Mouse (Mus musculus): ENCODE results near the gene S100a4. TPM values are rescaled to one million over a fixed set of nuclear protein-coding genes. Genes with fewer than 3 reads are reported as not detected.

The S100a4 gene
- total and polyA plus RNA-seq, 3 experiments, result 9.9 to 20.4 (median 11.4) TPM

- no peaks in the 10 kb centered on the region for H3K79me2 ChIP-seq (replicated peaks; ENCODE audit: control insufficient read depth, insufficient read depth, low read length)
- no peaks in the 10 kb centered on the region for H3K36me3 ChIP-seq (ENCODE audit: control insufficient read depth, insufficient read depth, low read length)
- WGBS, result 60% methylated on average over 7 of the region's 7 CpGs
- H3K27me3 ChIP-seq (ENCODE audit: control insufficient read depth, insufficient read depth, low read length), result no peaks in the 10 kb centered on the region
- DNase-seq, result no peak
- intact Hi-C loops (cut with DNase I), result no loop called here
- H3K27ac ChIP-seq, result no peak overlapping the region
- peaks cover 6% of the 10 kb centered on the region for H3K4me1 ChIP-seq (ENCODE audit: control insufficient read depth, insufficient read depth, low read length)
- TF ChIP-seq CTCF (IDR thresholded peaks at IDR 0.05) (no peak), POLR2A (IDR thresholded peaks at IDR 0.05; ENCODE audit: insufficient read depth, low read depth, low read length) (no peak), EP300 (IDR thresholded peaks at IDR 0.05; ENCODE audit: insufficient read depth, low read depth, low read length) (no peak)
- no peak overlapping the region for H3K4me3 ChIP-seq
- no peak overlapping the region for H3K9ac ChIP-seq (ENCODE audit: low read depth, low read length)
Measured at GRCm38 (mm10) chr3:90579433-90579832, 24.1 kb upstream of the S100a4 start.

DNA sequence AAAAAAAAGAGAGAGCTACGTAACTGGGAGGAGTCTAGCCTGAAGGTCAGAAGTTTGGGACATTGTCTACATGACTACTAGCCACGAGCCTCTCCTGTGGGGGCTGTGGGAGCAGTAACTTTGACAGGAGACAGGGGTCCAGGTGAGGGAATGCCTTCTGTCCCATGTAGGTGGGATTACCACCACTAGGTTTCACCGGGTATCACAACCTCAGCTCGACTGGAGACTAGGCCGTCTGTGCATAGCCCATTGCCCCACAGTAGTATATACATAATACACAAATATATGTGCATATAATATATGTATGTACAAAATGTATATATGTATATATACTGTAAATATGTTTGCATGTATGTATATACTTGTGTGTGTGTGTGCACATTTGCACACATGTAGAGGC is 22.4 kb upstream of the S100a4 start:
- WGBS, result 95% methylated on average over 5 of the region's 5 CpGs
- Histone ChIP-seq H3K27ac (no peak overlapping the region), H3K79me2 (replicated peaks; ENCODE audit: control insufficient read depth, insufficient read depth, low read length) (no peaks in the 10 kb centered on the region)

DNA sequence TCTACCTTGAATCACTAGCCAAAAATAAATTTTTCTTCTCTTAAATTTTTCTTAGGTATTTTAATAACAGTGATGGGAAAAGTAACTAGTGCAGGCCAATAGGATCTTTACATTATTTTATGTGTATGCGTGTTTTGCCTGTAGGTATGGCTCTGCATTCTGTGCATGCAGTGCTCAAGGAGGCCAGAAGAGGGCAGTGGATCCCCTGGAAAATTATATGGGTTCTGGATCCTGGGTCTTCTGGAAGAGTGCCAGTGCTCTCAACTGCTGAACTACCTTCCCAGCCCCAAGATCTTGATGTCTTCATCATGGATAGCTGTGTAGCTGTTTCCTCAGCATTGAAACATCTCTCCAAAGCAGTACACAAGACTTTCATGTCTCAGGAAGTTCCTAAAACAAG is 21.4 kb upstream of the S100a4 start:
- Histone ChIP-seq H3K27me3 (ENCODE audit: control insufficient read depth, insufficient read depth, low read length) (no peaks in the 10 kb centered on the region), H3K36me3 (ENCODE audit: control insufficient read depth, insufficient read depth, low read length) (no peaks in the 10 kb centered on the region), H3K4me1 (ENCODE audit: control insufficient read depth, insufficient read depth, low read length) (peaks cover 6% of the 10 kb centered on the region; the same call in 1 of the 2 replicates), H3K4me3 (no peak overlapping the region), H3K79me2 (replicated peaks; ENCODE audit: control insufficient read depth, insufficient read depth, low read length) (no peaks in the 10 kb centered on the region), H3K9ac (ENCODE audit: low read depth, low read length) (no peak overlapping the region), H3K27ac (no peak overlapping the region)
- WGBS, result 100% methylated on average over 1 of the region's 1 CpGs
- DNase-seq, result no peak
- intact Hi-C loops (cut with DNase I), result loop anchor here (5.0 kb wide), 1 partner anchor 125 kb away; no protein-coding TSS in a partner anchor
- TF ChIP-seq POLR2A (IDR thresholded peaks at IDR 0.05; ENCODE audit: insufficient read depth, low read depth, low read length), result no peak
- peak; percentile 56 for TF ChIP-seq CTCF (IDR thresholded peaks at IDR 0.05)

More for the DNA sequence above, 22.4 kb upstream of the S100a4 start:
- no peaks in the 10 kb centered on the region for H3K27me3 ChIP-seq (ENCODE audit: control insufficient read depth, insufficient read depth, low read length)
- TF ChIP-seq EP300 (IDR thresholded peaks at IDR 0.05; ENCODE audit: insufficient read depth, low read depth, low read length) (no peak), CTCF (IDR thresholded peaks at IDR 0.05) (no peak), POLR2A (IDR thresholded peaks at IDR 0.05; ENCODE audit: insufficient read depth, low read depth, low read length) (no peak)
- DNase-seq, result no peak
- intact Hi-C loops (cut with DNase I), result loop anchor here (5.0 kb wide), 1 partner anchor 126 kb away; no protein-coding TSS in a partner anchor
- peaks cover 5% of the 10 kb centered on the region; the same call in 1 of the 2 replicates for H3K4me1 ChIP-seq (ENCODE audit: control insufficient read depth, insufficient read depth, low read length)
- H3K9ac ChIP-seq (ENCODE audit: low read depth, low read length), result no peak overlapping the region
- no peak overlapping the region for H3K4me3 ChIP-seq
- no peaks in the 10 kb centered on the region for H3K36me3 ChIP-seq (ENCODE audit: control insufficient read depth, insufficient read depth, low read length)

DNA sequence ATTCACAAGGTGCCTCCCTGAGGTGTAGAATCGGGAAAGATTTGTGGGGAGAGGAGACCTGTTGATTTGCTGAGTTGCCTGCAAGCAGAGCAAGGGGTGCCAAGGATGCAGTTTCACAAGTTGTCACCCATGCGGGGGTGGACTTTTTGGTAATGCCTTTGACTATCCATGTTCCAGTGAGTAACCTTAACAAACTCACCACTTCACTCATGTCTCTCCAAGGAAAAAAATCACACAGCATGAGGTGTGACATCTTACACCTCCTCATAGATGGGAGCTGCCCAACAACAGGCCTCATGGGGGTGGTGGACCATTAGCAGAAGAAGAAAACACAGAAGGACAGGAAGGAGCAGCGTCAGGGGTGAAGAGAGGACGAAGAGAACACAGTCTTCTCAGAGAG is 21.0 kb upstream of the S100a4 start:
- intact Hi-C loops (cut with DNase I), result loop anchor here (5.0 kb wide), 1 partner anchor 125 kb away; no protein-coding TSS in a partner anchor
- H3K27ac ChIP-seq, result no peak overlapping the region
- H3K36me3 ChIP-seq (ENCODE audit: control insufficient read depth, insufficient read depth, low read length), result no peaks in the 10 kb centered on the region
- H3K4me3 ChIP-seq, result no peak overlapping the region
- WGBS, result 93% methylated on average over 4 of the region's 4 CpGs
- H3K79me2 ChIP-seq (replicated peaks; ENCODE audit: control insufficient read depth, insufficient read depth, low read length), result no peaks in the 10 kb centered on the region
- no peaks in the 10 kb centered on the region for H3K27me3 ChIP-seq (ENCODE audit: control insufficient read depth, insufficient read depth, low read length)
- TF ChIP-seq CTCF (IDR thresholded peaks at IDR 0.05) (no peak), EP300 (IDR thresholded peaks at IDR 0.05; ENCODE audit: insufficient read depth, low read depth, low read length) (no peak)
- H3K9ac ChIP-seq (ENCODE audit: low read depth, low read length), result no peak overlapping the region
- DNase-seq, result no peak
- peaks cover 7% of the 10 kb centered on the region for H3K4me1 ChIP-seq (ENCODE audit: control insufficient read depth, insufficient read depth, low read length)

- Histone ChIP-seq H3K9ac (ENCODE audit: low read depth, low read length) (no peak overlapping the region), H3K27ac (peak overlapping the region; percentile 41), H3K36me3 (ENCODE audit: control insufficient read depth, insufficient read depth, low read length) (no peaks in the 10 kb centered on the region), H3K4me3 (no peak overlapping the region), H3K79me2 (replicated peaks; ENCODE audit: control insufficient read depth, insufficient read depth, low read length) (no peaks in the 10 kb centered on the region), H3K27me3 (ENCODE audit: control insufficient read depth, insufficient read depth, low read length) (no peaks in the 10 kb centered on the region), H3K4me1 (ENCODE audit: control insufficient read depth, insufficient read depth, low read length) (peaks cover 11% of the 10 kb centered on the region)
- intact Hi-C loops (cut with DNase I), result loop anchor here (2.0 to 5.0 kb wide), 2 partner anchors 57 to 123 kb away; partner anchors contain the start of gene S100a14
- 0 out of 2 replicates have a peak, but pooled peaks have one; percentile 45 for TF ChIP-seq EP300 (IDR thresholded peaks at IDR 0.05; ENCODE audit: insufficient read depth, low read depth, low read length)
- peak; percentile 29 for TF ChIP-seq CTCF (IDR thresholded peaks at IDR 0.05)
- no peak for TF ChIP-seq POLR2A (IDR thresholded peaks at IDR 0.05; ENCODE audit: insufficient read depth, low read depth, low read length)
- 25% methylated on average over 3 of the region's 3 CpGs for WGBS
- peak; percentile 60 for DNase-seq
Measured at GRCm38 (mm10) chr3:90583893-90584292, 19.7 kb upstream of the S100a4 start.

DNA sequence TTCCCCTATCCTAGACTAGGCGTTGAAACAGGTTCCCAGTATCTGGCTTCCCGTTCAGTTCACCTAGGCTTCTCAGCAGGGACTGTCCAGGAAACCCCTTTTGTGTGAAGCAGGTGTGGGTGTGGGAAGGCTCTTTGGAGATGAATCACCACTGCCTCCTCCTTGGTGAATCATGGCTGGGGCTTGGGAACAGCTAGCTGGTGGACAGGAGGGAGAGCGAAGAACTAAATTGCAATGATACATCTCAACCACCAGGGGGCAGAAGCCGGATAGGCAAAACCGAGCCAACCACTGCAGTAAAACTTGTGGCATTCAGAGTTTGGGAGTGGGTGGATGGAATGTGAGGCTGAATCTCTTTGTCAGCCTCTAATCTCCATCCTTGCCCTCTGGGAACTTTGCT is 18.0 kb upstream of the S100a4 start:
- H3K27ac ChIP-seq, result peak overlapping the region; percentile 81
- peaks cover 11% of the 10 kb centered on the region for H3K4me1 ChIP-seq (ENCODE audit: control insufficient read depth, insufficient read depth, low read length)
- TF ChIP-seq CTCF (IDR thresholded peaks at IDR 0.05) (peak; percentile 94), POLR2A (IDR thresholded peaks at IDR 0.05; ENCODE audit: insufficient read depth, low read depth, low read length) (no peak), EP300 (IDR thresholded peaks at IDR 0.05; ENCODE audit: insufficient read depth, low read depth, low read length) (peak; percentile 74; the same call in 1 of the 2 replicates)
- WGBS, result 29% methylated on average over 5 of the region's 5 CpGs
- H3K4me3 ChIP-seq, result no peak overlapping the region
- H3K36me3 ChIP-seq (ENCODE audit: control insufficient read depth, insufficient read depth, low read length), result no peaks in the 10 kb centered on the region
- no peaks in the 10 kb centered on the region for H3K27me3 ChIP-seq (ENCODE audit: control insufficient read depth, insufficient read depth, low read length)
- peak; percentile 64 to 74 for DNase-seq
- intact Hi-C loops (cut with DNase I), result loop anchor here (1.0 to 5.0 kb wide), 4 partner anchors 30 to 93 kb away; partner anchors contain the start of genes S100a14, S100a7a and Snapin
- no peaks in the 10 kb centered on the region for H3K79me2 ChIP-seq (replicated peaks; ENCODE audit: control insufficient read depth, insufficient read depth, low read length)
- H3K9ac ChIP-seq (ENCODE audit: low read depth, low read length), result no peak overlapping the region
